Mouse (Mus musculus) kidney, adult 2 months (tissue): ENCODE data around the gene C2cd4a.

Experiments used
- CTCF ChIP-seq: fragments of 200-500 bp; conservative IDR thresholded peaks from 2 replicates; pipeline ENCODE4 v1.5.1; 2011; ENCODE audit warnings: low read depth, mild to moderate bottlenecking, control low read depth, low read length, moderate library complexity, mixed read lengths; ENCODE audit not compliant: insufficient read depth, insufficient read length
- POLR2A ChIP-seq: fragments of 200-500 bp; IDR thresholded peaks from one replicate; pipeline ENCODE4 v1.6.1; 2011; ENCODE audit warnings: low read depth, low read length, control low read depth

- TF ChIP-seq CTCF, result peak; percentile 33
- no peak for TF ChIP-seq POLR2A
These were observed 48.2 kb downstream of the C2cd4a start for GRCm38 (mm10) chr9:67783925-67784324.
